Mouse (Mus musculus) hindbrain, embryonic 15.5 days (tissue): ENCODE results near the gene Unc13d. TPM values are rescaled to one million over a fixed set of nuclear protein-coding genes. Genes with fewer than 3 reads are reported as not detected.
A peak's percentile ranks its signal among the peaks of the same experiment; 100 is the strongest.
"Not testable (repeated sequence)": the region's sequence is repeated elsewhere in the genome, so short reads cannot be mapped to it uniquely, and the experiment has no call there.

Experiments
- ATAC-seq: fragments of 200-750 bp; cut with Nextera tagmentation; 2 replicates; pipeline ENCODE4 v1.8.0; 2017; ENCODE audit warnings: low read depth, moderate number of reproducible peaks, moderate TSS enrichment; ENCODE audit not compliant: low FRiP score
- H3K27ac ChIP-seq: fragments of 300-500 bp; sonication (generic); replicated peaks from 2 replicates; pipeline ENCODE4 v1.5.1; 2015; ENCODE audit warnings: mild to moderate bottlenecking, inconsistent platforms
- H3K27me3 ChIP-seq: fragments of 300-500 bp; sonication (generic); 2 replicates; pipeline ENCODE4 v1.6.1; 2015; ENCODE audit warnings: control low read depth, inconsistent platforms
- H3K36me3 ChIP-seq: fragments of 300-500 bp; sonication (generic); 2 replicates; pipeline ENCODE4 v1.6.1; 2015; ENCODE audit warnings: control low read depth, inconsistent platforms
- H3K4me1 ChIP-seq: fragments of 300-500 bp; sonication (generic); replicated peaks from 2 replicates; pipeline ENCODE4 v1.6.1; 2015; ENCODE audit warnings: control low read depth, inconsistent platforms
- H3K4me2 ChIP-seq: fragments of 300-500 bp; sonication (generic); 2 replicates; pipeline ENCODE4 v1.6.1; 2015; ENCODE audit warnings: moderate library complexity, mild to moderate bottlenecking, inconsistent platforms
- H3K4me3 ChIP-seq: fragments of 300-500 bp; sonication (generic); 2 replicates; pipeline ENCODE4 v1.5.1; 2015; ENCODE audit warnings: mild to moderate bottlenecking, inconsistent platforms
- H3K9ac ChIP-seq: fragments of 300-500 bp; sonication (generic); 2 replicates; pipeline ENCODE4 v1.6.1; 2015; ENCODE audit warnings: inconsistent platforms
- H3K9me3 ChIP-seq: fragments of 300-500 bp; sonication (generic); 2 replicates; pipeline ENCODE4 v1.6.1; 2016; ENCODE audit warnings: control low read depth, inconsistent platforms
- WGBS: fragments of 180-500 bp; shearing (Covaris S2); methylation state at CpG from one replicate; pipeline ENCODE4 v1.1.7; 2015; 5-methylcytosine and 5-hydroxymethylcytosine counted together
- polyA plus RNA-seq: library from polyadenylated mRNA; unstranded; fragments of >200 nt; fragmentation: Nextera tagmentation; extraction: Ambion mirVana; gene quantifications from 2 replicates; pipeline ENCODE4 v1.2.1, GENCODE M21; 2015

The Unc13d gene
- polyA plus RNA-seq, 1 experiment from 2014 or later, result 1.6 TPM

- Histone ChIP-seq H3K9ac (peak overlapping the region; percentile 100), H3K4me2 (peak overlapping the region; percentile 83), H3K36me3 (peaks cover 19% of the 10 kb centered on the region), H3K27ac (peak overlapping the region; percentile 100), H3K4me3 (peak overlapping the region; percentile 100), H3K4me1 (peaks cover 26% of the 10 kb centered on the region)
- WGBS, result 4% methylated on average over 18 of the region's 18 CpGs
- ATAC-seq, H3K9me3 ChIP-seq, H3K27me3 ChIP-seq: not testable (repeated sequence)
Observed at GRCm38 (mm10) chr11:116023074-116023770, 54.5 kb downstream of the Unc13d start.

- Histone ChIP-seq H3K4me3 (peak overlapping the region; percentile 100), H3K36me3 (peaks cover 19% of the 10 kb centered on the region), H3K27ac (no peak overlapping the region), H3K27me3 (no peaks in the 10 kb centered on the region), H3K9ac (peak overlapping the region; percentile 26), H3K4me2 (peak overlapping the region; percentile 83), H3K9me3 (no peaks in the 10 kb centered on the region), H3K4me1 (peaks cover 26% of the 10 kb centered on the region)
- no peak for ATAC-seq
- 56% methylated on average over 4 of the region's 4 CpGs for whole genome bisulfite sequencing
Observed at GRCm38 (mm10) chr11:116022256-116022780, 55.4 kb downstream of the Unc13d start.

- Histone ChIP-seq H3K27ac (no peak overlapping the region), H3K36me3 (peaks cover 19% of the 10 kb centered on the region), H3K27me3 (no peaks in the 10 kb centered on the region), H3K4me2 (peak overlapping the region; percentile 83), H3K4me3 (peak overlapping the region; percentile 100), H3K9me3 (no peaks in the 10 kb centered on the region), H3K9ac (no peak overlapping the region; the same call in 1 of the 2 replicates), H3K4me1 (peaks cover 26% of the 10 kb centered on the region)
- 81% methylated on average over 6 of the region's 6 CpGs for WGBS
- ATAC-seq, result no peak
Observed at GRCm38 (mm10) chr11:116021328-116022220, 56.2 kb downstream of the Unc13d start.

- Histone ChIP-seq H3K27ac (no peak overlapping the region), H3K4me3 (no peak overlapping the region), H3K9me3 (no peaks in the 10 kb centered on the region), H3K4me2 (no peak overlapping the region), H3K27me3 (no peaks in the 10 kb centered on the region), H3K4me1 (peaks cover 26% of the 10 kb centered on the region), H3K36me3 (peaks cover 19% of the 10 kb centered on the region), H3K9ac (no peak overlapping the region)
- ATAC-seq, result no peak
- WGBS, result 34% methylated on average over 1 of the region's 1 CpGs
Observed at GRCm38 (mm10) chr11:116020519-116020922, 57.2 kb downstream of the Unc13d start.

- Histone ChIP-seq H3K9ac (no peak overlapping the region), H3K9me3 (no peaks in the 10 kb centered on the region), H3K36me3 (peaks cover 19% of the 10 kb centered on the region), H3K4me1 (peaks cover 24% of the 10 kb centered on the region), H3K4me3 (no peak overlapping the region), H3K27ac (no peak overlapping the region), H3K27me3 (no peaks in the 10 kb centered on the region), H3K4me2 (no peak overlapping the region)
- ATAC-seq, result no peak
- 73% methylated on average over 2 of the region's 2 CpGs for whole genome bisulfite sequencing
Observed at GRCm38 (mm10) chr11:116019976-116020411, 57.8 kb downstream of the Unc13d start.

GRCm38 (mm10) chr11:116019360-116019791 lies 58.4 kb downstream of the Unc13d start:
- ATAC-seq, result no peak
- Histone ChIP-seq H3K27ac (0 out of 2 replicates have a peak overlapping the region, but pooled peaks have one; percentile 20), H3K4me3 (no peak overlapping the region), H3K9me3 (no peaks in the 10 kb centered on the region), H3K9ac (no peak overlapping the region), H3K4me2 (no peak overlapping the region), H3K4me1 (peaks cover 24% of the 10 kb centered on the region), H3K36me3 (peaks cover 19% of the 10 kb centered on the region), H3K27me3 (no peaks in the 10 kb centered on the region)
- WGBS, result 35% methylated on average over 1 of the region's 1 CpGs

DNA sequence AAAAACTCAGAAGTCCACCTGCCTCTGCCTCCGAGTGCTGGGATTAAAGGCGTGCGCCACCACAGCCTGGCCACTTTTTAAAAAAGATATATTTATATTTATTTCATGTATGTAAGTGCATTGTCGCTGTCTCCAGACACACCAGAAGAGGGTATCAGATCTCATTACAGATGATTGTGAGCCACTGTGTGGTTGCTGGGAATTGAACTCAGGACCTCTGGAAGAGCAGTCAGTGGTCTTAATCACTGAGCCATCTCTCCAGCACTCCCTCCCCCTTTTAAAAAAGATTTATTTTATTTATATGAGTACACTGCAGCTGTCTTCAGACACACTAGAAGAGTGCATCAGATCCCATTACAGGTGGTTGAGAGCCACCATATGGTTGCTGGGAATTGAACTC lies 58.9 kb downstream of the Unc13d start:
- peaks cover 19% of the 10 kb centered on the region for H3K36me3 ChIP-seq
- not testable (repeated sequence) for H3K27me3 ChIP-seq, ATAC-seq, H3K27ac ChIP-seq, H3K9me3 ChIP-seq, H3K4me2 ChIP-seq, H3K4me3 ChIP-seq, H3K9ac ChIP-seq
- WGBS, result 92% methylated on average over 4 of the region's 4 CpGs
- peaks cover 24% of the 10 kb centered on the region for H3K4me1 ChIP-seq

DNA sequence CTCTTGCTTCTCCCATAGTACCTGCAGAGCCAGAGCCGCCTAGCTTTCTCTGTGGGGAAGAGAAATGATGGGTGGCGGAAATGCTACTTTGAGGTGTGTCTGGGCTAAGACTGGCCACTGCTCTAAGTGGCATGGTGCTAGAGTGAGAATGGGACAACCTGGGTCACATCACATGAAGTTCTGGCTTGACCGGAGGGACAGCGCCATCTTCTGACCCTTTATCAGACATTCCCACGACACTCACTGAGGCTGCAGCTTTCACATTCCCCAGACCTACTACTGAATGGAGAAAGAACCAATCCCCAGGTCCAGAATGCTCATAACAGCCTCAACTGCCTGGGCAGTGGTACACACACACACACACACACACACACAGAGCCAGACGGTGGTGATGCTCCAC lies 59.7 kb downstream of the Unc13d start:
- H3K4me1 ChIP-seq, result peaks cover 25% of the 10 kb centered on the region
- peaks cover 19% of the 10 kb centered on the region for H3K36me3 ChIP-seq
- 40% methylated on average over 6 of the region's 6 CpGs for WGBS
- no peak overlapping the region for H3K9ac ChIP-seq
- H3K4me3 ChIP-seq, result no peak overlapping the region
- no peak overlapping the region for H3K27ac ChIP-seq
- H3K4me2 ChIP-seq, result no peak overlapping the region
- ATAC-seq, result peak; percentile 4; the same call in 1 of the 2 replicates
- no peaks in the 10 kb centered on the region for H3K27me3 ChIP-seq
- H3K9me3 ChIP-seq, result no peaks in the 10 kb centered on the region

DNA sequence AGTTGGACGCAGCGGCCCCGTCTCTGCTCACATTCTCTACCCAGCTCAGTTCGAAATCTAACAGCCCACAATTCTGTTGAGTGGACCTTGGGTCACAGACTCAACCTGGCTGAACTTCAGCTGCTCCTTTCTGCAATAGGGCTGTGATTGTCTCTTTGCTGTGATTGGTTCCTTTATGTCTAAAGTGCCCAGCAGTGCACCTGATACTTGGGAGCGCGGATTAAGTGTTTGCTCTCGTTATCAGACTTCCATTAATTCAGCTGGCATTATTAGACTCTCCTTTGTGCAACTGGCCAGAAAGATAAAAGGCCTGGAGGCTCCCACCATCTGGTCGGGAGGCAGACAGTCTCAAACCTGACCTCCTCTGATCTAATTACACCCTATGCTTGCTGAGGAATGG lies 62.9 kb downstream of the Unc13d start:
- Histone ChIP-seq H3K27me3 (no peaks in the 10 kb centered on the region), H3K36me3 (no peaks in the 10 kb centered on the region), H3K9ac (no peak overlapping the region), H3K4me2 (no peak overlapping the region), H3K9me3 (no peaks in the 10 kb centered on the region), H3K4me1 (peaks cover 23% of the 10 kb centered on the region), H3K4me3 (no peak overlapping the region), H3K27ac (no peak overlapping the region)
- no peak for ATAC-seq
- 70% methylated on average over 8 of the region's 8 CpGs for WGBS

- H3K4me2 ChIP-seq, result peak within 1 kb of the TSS; percentile 73
- H3K9me3 ChIP-seq, result no peaks in the 10 kb centered on the region
- peak within 1 kb of the TSS; percentile 81 for H3K27ac ChIP-seq
- H3K4me1 ChIP-seq, result peaks cover 26% of the 10 kb centered on the region
- no peaks in the 10 kb centered on the region for H3K36me3 ChIP-seq
- WGBS, result under 1% methylated on average over 51 of the region's 55 CpGs
- no peaks in the 10 kb centered on the region for H3K27me3 ChIP-seq
- ATAC-seq, result peak; percentile 81
- H3K9ac ChIP-seq, result peak within 1 kb of the TSS; percentile 63
- H3K4me3 ChIP-seq, result peak within 1 kb of the TSS; percentile 59
Observed at GRCm38 (mm10) chr11:116012262-116012947, 65.4 kb downstream of the Unc13d start, which contains the start of gene Galk1. Galk1 (minus strand) TSS chr11:116012719.
